Mouse (Mus musculus): ENCODE results near the gene 6030452D12Rik.

The 6030452D12Rik gene

DNA sequence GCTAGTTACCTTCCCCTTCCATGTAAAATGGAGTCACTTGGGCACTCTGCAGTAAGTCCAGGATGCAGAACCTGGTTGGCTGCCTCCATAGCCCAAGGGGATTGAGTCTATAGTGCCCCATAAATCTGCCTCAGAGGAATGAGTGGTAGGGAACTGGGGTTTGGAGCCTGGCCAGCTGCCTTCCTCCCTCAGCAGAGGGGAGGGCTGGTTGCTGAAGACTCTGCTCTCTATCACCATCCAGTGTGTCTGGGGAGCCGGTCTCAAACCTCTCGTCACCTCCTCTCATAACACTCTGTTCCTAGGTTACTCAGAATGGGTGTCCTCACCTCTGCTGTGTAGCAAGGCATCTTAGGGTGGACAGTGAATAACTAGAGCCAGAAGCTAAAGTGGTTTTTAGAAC is 16.3 kb downstream of the 6030452D12Rik start:
- DNase-seq (ENCODE audit: low read depth, low spot score) = no peak

DNA sequence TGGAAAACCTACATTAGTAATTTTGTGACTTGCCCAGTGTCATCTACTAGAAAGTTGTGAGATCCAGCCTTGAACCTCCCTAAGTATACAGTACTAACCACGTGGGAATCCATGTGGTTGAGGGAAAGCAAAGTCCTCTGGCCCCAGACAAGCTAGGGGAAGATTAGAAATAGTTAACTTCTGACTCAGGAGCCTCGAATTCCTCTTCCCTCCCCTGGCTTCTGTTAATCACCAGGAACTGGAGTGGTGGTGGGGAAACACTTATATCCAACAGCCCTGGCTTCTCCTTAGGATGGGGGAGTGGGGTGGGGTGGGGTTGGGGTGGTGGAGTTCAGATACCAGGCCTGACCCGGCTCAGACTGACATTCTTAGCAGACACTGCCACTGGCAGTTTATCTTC is 18.4 kb downstream of the 6030452D12Rik start:
- no peak for DNase-seq (ENCODE audit: low read depth, low spot score)

DNA sequence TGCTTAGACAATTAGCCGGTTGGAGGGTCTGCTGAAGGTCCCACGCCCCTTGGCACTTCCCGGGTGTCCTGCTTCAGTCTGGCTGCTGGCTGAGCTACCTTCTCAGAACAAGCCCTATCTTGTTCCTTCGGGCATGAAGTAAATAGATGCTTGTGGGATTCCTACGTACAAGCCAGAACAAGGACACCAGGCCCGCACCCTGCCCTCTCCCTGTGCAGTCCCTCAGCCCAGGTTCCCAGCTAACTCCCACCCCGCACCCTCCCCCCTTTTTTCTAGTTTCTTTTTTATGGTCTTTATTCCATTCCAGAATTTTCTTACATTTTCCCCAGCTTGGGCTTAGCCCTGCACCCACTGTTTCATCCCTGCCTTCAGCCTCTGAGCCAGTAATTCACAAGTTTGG is 20.3 kb downstream of the 6030452D12Rik start:
- DNase-seq (ENCODE audit: low read depth, low spot score) = no peak

DNA sequence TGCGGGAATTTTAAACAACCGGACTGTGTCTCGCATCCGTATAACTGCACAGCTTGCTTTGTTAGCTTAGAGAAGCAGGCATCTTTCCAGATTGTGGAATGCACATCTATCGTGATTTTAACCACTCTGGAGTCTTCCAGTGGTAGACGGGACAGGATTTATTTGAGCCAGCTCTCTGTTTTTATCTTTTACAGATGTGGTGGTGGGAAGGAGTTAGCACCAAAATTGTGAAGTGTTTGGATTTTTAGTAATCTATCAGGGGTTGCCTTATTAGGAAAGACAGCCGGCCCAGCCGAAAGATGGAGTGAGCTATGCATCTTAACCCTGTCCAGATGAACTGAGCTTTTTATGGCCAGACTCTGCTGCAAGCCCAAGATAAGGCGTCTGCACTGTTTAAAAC is 21.5 kb downstream of the 6030452D12Rik start:
- no peak for DNase-seq (ENCODE audit: low read depth, low spot score)

DNA sequence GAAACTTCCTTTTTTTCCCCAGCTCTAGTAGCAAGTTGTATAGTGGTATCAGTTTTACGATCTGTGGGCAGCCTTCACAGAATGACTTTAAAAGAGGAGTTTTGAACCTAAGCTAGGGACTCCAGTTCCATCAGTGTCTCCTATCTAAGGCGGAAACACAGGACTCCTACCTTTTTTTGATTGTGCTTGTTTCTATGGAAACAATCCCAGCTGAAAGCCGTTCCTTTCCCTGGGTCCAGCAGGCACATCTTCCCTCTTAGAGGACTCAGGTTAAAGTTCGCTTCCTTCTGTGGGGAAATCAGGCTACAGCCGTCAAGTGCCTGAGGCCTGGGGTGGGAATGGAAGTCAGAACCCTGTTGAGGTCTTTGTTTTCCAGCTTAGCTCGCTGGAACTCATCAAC is 26.4 kb downstream of the 6030452D12Rik start:
- DNase-seq (ENCODE audit: low read depth, low spot score) = no peak

DNA sequence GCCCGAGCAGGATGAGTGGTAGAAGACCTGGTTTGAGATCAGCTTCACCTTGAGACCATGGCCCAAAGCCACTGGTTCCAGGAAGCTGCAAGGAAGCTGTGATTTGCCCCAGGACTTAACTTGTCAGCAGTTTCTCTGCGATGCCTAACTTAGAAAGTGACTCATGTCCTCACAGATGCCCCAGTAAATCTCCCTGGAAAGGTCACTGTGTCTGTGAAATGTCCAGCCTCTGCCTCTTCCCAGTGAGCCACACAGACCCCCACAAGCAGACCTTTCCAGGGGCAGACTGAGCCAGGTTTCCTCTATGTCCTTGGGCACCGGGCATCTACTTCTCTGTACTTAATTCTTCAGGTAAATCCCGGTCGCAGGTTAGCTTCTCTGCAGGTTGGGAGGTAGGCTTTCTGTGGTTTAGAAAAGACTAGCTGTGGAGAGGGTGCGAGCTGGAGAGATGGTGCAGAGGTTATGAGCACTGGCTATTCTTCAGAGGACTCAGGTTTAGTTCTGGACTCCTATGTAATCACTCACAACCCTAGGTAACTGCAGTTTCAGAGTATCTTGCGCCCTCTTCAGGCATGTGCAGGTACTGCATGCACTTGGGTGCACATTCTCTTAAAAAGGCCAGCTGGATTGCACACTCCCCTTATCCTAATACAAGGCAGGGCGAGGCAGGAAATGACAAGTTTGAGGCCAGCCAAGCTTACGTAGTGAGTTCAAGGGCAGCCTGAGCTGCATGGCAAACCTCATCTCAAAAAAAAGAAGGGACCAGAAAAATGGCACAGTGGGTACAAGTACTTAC is 27.1 kb downstream of the 6030452D12Rik start:
- DNase-seq (ENCODE audit: low read depth, low spot score) = no peak

DNA sequence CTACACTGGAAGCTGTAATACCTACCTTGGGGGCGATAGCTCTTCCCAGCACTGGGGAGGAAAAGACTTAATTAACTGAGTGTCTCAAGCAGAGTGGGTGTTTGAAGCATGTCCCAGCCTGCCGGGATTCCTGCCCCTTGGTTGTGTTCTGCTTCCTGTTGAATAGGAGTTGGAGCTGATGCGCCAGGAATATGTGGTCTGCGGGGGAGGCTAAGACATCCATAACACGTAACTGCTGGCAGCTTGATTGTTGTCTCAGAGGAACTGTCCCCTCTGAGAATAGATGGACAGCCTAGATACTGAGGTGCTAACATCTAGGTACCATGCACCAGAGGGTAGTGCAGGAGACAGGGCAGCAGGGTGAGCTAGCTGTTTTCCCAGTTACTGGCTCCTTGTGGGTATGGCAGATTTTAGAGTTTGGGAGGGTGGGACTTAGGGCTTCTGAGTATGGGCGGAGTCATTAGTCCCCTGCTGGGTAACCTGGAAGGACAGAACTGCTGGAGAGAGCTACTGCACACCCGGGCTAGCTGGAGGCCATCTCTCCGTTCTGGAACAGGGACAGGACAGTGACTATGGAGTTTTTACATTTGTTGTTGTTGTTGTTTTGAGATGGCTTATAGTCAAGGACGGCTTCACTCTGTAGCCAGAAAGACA is 28.4 kb downstream of the 6030452D12Rik start:
- DNase-seq (ENCODE audit: low read depth, low spot score) = no peak

DNA sequence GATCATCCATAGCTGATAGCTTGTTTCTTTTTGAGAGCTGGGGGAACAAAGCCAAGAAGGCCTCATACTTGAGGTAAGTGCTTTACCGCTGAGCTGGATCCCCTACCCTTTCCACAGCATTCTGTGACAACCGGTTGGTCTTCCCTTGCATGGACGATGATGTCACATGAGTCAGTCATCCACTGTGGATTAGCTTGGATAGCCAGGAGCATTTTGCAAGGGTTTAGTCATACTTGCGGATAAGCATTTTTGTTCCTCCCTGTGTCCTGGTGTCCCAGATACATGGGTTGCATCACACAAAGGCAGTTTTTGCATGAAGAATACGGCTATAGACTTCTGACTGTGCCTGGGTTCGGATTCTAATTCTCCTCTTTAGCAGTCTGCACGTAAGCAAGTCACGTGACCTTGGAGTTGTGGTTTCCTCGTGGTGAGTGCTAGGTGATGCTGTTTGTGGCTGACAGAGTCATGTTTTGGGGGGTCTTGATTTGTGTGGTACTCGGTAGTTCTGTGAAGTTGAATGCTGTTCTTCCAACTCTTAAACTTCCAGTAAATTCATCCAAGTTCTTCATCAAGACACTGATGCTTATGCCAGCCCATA is 29.7 kb downstream of the 6030452D12Rik start:
- DNase-seq (ENCODE audit: low read depth, low spot score) = no peak

DNA sequence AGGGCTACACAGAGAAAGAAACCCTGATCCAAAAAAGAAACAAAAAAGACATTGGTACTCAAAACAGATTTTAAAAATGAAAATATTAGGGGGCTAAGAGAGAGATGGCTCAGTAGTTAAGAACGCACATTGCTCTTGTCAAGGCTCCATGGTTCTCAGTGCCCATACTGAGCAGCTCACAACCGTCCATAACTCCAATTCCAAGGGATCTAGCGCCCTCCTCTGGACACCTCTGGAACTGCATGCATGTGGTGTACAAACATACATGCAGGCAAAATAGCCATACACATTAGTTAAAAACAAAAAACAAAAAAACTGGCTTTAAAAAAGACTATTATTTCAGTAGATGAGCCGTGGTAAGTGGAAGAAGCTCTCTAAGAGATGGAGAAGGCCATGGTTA is 30.2 kb downstream of the 6030452D12Rik start:
- DNase-seq (ENCODE audit: low read depth, low spot score) = no peak

DNA sequence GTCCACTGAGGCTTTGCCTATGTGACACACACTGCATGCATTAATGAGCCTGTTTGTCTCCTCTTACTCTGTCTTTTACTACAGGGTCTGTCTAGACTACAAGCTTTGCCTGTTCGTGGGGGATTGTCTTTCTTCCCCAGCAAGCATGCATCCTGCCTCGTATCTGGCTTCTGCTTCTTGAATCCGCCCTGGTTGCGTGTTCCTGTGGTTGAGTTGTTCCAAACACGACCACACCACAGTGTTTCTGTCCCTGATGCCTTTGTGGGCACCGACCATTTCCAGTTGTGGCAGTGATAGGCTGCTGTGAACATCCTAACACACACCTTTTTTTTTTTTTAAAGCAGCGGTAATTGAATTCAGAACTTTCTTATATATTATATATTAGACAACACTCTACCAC is 33.4 kb downstream of the 6030452D12Rik start:
- no peak for DNase-seq (ENCODE audit: low read depth, low spot score)

DNA sequence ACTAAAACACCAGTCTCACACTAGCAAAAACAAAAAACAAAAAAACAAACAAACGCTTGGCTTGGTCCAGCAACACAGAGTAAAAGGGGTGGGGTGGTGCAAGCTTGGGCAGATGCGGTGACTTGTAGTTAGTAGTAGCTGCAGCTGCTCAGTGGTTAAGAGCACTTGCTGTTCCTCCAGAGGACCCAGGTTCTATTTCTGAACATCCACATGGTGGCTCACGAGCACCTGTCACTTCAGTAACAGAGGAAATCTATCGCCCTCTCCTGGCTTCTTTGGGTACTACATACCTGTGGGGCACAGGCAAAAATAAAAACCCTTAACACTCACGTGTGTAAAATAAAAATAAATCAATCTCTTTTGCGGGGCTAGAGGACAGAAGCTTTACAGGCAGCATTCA is 34.1 kb downstream of the 6030452D12Rik start:
- peak; percentile 18 for DNase-seq (ENCODE audit: low read depth, low spot score)

DNA sequence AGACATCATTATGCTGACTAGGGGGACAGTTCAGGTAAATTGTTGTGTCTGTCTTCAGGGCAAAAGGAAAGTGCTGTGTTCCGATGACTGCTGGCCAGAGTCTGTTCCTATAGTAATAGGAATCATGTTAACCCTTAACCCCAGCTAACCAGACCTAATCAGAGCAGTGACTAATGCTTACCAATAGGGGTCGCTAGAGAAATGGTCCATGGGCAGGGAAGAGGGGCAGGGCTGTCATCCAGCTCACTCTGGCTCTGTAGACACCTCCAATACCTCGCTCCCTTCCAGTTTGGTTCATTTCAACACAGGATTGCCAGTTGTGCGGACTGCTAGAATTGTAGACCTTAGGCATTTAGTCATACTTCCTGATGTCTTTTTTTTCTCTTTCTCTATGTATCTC is 35.1 kb downstream of the 6030452D12Rik start:
- DNase-seq (ENCODE audit: low read depth, low spot score) = no peak

DNA sequence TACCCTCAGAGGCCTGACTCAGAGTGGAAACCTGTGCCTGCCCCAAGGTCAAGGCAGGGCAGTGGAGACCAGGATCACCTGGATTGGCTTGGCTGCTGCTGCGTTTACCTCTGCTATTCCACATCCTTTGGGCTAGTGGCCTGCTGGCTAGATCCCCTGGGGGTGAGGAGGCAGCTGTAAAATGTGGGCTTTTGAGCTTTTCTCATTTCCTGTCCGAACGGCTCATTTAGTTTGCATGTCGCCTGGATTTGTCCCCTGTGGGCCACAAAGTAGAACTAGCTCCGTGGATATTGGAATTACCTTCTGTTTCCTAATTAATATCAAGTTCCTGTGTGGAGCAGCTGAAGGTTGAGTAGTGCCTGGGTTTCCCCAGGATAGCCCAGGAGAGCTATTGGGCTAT is 38.9 kb downstream of the 6030452D12Rik start:
- no peak for DNase-seq (ENCODE audit: low read depth, low spot score)

DNA sequence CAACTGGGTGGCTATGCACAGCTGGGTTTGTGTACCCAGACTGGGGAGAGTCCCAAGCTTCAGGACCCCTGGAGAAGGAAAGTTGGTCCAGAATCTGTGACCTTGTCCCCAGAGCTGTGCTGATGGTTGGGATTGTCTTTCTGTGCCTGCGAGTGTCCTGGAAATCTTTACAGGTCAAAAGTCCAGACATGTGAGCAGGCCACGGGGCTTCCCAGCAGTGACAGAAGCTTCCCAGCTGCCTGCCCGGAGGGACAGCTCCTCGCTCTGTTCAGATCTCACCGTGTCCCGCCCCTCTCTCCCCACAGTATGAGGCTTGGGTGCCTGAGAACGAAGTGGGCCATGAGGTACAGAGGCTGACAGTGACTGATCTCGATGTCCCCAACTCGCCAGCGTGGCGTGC is 40.7 kb downstream of the 6030452D12Rik start:
- no peak for DNase-seq (ENCODE audit: low read depth, low spot score)

DNA sequence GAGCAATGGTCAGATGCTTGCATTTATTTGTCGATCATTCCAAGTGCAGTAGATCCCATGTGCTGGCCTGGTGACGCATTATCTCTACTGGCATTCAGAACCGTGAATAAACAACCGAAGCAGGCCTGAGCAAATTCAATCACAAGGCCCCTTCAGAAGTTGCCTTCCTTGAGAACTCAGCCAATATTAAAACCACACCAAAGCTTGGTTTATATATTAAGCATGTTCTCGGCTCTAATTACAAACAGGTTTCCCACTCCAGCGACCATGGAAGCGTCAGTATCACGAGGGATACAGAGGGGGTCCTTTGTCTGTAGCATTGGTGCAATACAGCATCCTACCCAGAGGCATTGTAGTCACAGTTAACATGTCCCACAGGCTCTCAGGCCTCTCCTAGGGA is 42.7 kb downstream of the 6030452D12Rik start:
- DNase-seq (ENCODE audit: low read depth, low spot score) = no peak

DNA sequence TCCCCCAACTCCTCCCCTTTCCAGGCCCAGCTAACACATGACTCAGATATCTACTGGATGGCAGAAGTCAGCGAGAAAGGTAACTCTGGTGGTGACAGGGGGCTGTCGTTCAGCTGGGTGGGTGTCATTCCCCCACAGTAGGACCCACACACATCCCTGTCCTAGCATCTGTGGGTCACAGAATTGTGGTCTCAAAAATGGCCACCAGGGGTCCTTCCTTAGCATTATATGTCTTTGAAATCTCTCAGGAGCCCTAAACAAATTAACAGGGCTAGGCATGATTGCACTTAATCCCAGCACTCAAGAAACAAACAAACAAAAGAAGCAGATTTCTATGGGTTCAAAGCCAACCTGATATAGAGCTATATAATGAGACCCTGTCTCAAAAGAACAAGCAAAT is 44.8 kb downstream of the 6030452D12Rik start:
- DNase-seq (ENCODE audit: low read depth, low spot score) = no peak

DNA sequence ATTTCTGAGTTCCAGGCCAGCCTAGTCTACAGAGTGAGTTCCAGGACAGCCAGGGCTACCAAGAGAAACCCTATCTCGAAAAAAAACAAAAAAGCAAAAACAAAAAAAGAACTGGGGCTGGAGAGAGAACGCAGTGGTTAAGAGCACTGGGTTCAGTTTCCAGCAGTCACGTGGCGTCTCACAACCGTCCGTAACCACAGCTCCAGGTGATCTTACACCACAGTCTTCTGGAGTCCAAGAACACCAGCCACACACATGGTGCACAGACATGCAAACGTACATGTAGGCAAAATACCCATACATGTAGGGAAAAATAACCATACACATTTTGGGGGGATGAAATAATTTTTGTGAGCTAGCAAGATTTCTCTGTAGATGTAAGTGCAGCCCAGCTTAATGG is 46.4 kb downstream of the 6030452D12Rik start:
- no peak for DNase-seq (ENCODE audit: low read depth, low spot score)

DNA sequence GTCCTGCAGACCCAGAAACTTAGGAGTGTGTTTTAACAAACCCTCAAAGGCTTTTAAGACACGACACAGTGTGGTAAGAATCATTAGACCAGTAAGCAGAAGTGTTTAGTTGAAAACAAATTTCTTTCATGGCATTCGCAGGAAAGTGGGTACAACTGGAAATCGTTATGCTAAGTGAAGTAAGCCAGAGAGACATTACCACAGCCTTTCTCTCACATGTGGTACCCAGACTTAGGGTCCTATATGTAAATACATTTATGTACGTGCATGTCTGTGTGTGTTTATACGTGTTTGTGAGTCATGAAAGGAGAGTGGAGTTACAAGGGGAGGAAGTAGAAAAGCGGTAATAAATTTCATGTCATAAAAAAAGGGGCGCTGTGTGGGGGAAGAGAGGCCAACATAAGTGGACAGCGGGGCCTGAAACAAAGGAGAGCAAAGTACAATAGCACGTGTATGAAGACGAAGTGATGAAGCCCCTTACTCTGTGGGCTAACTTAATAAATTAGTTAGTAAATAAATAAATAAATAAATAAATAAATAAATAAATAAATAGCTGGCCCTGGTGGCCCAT is 48.1 kb downstream of the 6030452D12Rik start:
- no peak for DNase-seq (ENCODE audit: low read depth, low spot score)

DNA sequence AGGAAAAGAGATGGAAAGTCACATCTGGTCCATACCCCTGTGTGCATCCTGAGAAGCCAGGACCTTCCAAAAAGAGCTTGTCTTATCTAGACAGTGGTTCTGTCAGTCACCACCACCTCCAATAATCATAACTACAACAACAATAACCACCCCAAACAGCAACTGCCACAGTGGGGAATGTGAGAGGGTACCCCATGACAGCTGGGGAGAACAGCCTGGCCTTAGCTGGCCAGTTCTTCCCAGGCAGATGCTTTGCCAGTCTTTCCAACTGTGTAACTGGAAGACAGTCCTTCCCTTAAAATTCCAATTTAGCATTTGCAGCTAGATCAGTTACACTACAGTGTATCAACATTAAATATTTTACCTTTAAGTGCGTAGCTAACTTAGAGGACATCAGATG is 50.6 kb downstream of the 6030452D12Rik start:
- DNase-seq (ENCODE audit: low read depth, low spot score) = no peak

DNA sequence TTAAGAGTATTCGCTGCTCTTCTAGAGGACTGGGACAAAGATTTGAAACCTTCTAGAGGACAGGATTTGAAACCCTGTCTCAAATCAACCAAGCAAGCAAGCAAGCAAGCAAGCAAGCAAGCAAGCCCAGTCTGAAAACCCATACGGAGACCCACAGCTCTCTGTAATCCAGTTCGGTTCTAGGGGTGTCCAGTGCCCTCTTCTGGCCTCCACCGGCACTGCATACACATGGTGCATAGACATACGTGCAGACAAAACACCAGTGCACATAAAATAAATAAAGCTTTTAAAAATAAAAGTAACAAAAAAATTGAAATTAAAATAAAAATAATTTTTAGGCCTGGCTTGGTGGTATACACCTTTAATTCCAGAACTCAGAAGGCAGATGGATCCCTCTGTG is 53.7 kb downstream of the 6030452D12Rik start:
- no peak for DNase-seq (ENCODE audit: low read depth, low spot score)

DNA sequence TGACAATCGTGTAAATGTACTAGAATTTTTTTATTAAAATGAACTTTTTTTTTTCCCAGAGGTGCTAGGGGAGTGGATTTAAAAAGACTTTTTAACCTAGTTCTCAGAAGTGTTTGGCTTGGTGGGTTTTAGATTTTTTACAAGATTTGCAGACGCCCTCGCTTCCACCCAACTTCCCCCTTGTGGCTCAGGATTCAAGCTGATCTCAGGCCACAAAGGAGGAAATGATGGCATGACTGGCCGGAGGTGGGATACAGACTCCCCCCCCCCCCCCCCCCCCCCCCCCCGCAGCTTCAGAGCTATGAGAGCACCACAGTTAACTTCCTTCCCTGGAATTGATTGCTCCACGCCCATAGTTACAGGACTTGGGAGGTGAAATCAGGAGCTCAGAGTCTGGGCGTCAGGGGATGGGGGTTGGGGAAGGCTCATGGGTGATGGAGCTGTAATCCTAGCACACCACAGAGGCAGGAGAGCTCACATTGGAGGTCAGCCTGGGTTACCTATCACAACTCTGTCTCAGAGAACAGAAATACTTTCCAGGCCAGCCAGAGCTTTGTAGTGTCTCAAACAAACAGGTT is 55.8 kb downstream of the 6030452D12Rik start:
- no peak for DNase-seq (ENCODE audit: low read depth, low spot score)
